Mouse (Mus musculus): Measurements from ENCODE around the gene Ttc5.
"Not testable (repeated sequence)": the region's sequence is repeated elsewhere in the genome, so short reads cannot be mapped to it uniquely, and the experiment has no call there.

Ttc5 gene

GRCm38 (mm10) chr14:50785251-50785637 is at the start of gene Ttc5:
Ttc5 (minus strand) TSS chr14:50785519.
- peak; percentile 95 to 97 for DNase-seq

- no peak for DNase-seq
These were observed 49.1 kb upstream of the Ttc5 start for GRCm38 (mm10) chr14:50834435-50834834.

- DNase-seq, result peak in 1 of 2 experiments; percentile 8
These were observed 48.6 kb upstream of the Ttc5 start for GRCm38 (mm10) chr14:50833964-50834363.

GRCm38 (mm10) chr14:50829878-50830277 is 44.6 kb upstream of the Ttc5 start:
- DNase-seq, result no peak

GRCm38 (mm10) chr14:50826579-50826978 is 41.3 kb upstream of the Ttc5 start:
- DNase-seq, result no peak

GRCm38 (mm10) chr14:50824219-50824618 is 38.9 kb upstream of the Ttc5 start:
- DNase-seq, result no peak

- DNase-seq, result no peak
These were observed 37.9 kb upstream of the Ttc5 start for GRCm38 (mm10) chr14:50823240-50823639.

GRCm38 (mm10) chr14:50813060-50813459 is 27.7 kb upstream of the Ttc5 start:
- no peak for DNase-seq

GRCm38 (mm10) chr14:50807487-50808072 is 22.3 kb upstream of the Ttc5 start, which contains the start of the genes Ccnb1ip1 and Parp2:
Ccnb1ip1 (minus strand) TSS chr14:50807732.
Parp2 (plus strand) TSS chr14:50807841.
- DNase-seq, result peak; percentile 94 to 96

- DNase-seq, result not testable (repeated sequence)
These were observed 21.1 kb upstream of the Ttc5 start for GRCm38 (mm10) chr14:50806469-50806868.

GRCm38 (mm10) chr14:50804683-50805082 is 19.4 kb upstream of the Ttc5 start:
- DNase-seq, result no peak

- peak in 1 of 2 experiments; percentile 12 for DNase-seq
These were observed 17.7 kb upstream of the Ttc5 start for GRCm38 (mm10) chr14:50802843-50803562.

- DNase-seq, result no peak
These were observed 17.1 kb upstream of the Ttc5 start for GRCm38 (mm10) chr14:50802441-50802840.

GRCm38 (mm10) chr14:50799502-50800259 is 14.4 kb upstream of the Ttc5 start:
- DNase-seq, result peak; percentile 26 to 50

- DNase-seq, result peak in 1 of 2 experiments; percentile 17
These were observed 13.2 kb upstream of the Ttc5 start for GRCm38 (mm10) chr14:50798512-50798911.

- DNase-seq, result no peak
These were observed 11.1 kb upstream of the Ttc5 start for GRCm38 (mm10) chr14:50796464-50796863.

- DNase-seq, result no peak
These were observed 10.6 kb upstream of the Ttc5 start for GRCm38 (mm10) chr14:50795965-50796364.

GRCm38 (mm10) chr14:50795261-50795935 is 10.1 kb upstream of the Ttc5 start:
- DNase-seq, result no peak

GRCm38 (mm10) chr14:50788157-50788556 is 2.8 kb upstream of the Ttc5 start:
- DNase-seq, result no peak

- peak; percentile 17 to 32 for DNase-seq
These were observed 698 bp downstream of the Ttc5 start for GRCm38 (mm10) chr14:50784391-50785250.

GRCm38 (mm10) chr14:50782166-50782565 is 3.2 kb downstream of the Ttc5 start:
- DNase-seq, result no peak

- DNase-seq, result peak in 1 of 2 experiments; percentile 16
These were observed 14.0 kb downstream of the Ttc5 start for GRCm38 (mm10) chr14:50771342-50771741.

All from kidney, postnatal 4 days (tissue).